Mouse (Mus musculus) T-helper 1 cell (primary cell): ENCODE data around the gene Ndn.

Source experiments
- in situ Hi-C: fragments of 300-600 bp; cut with MboI, MseI; formaldehyde crosslinking; loops from one replicate; pipeline ENCODE4 v1.15.1; 2025; ENCODE audit warnings: high pct_unique_total_duplicates

Gene Ndn

DNA sequence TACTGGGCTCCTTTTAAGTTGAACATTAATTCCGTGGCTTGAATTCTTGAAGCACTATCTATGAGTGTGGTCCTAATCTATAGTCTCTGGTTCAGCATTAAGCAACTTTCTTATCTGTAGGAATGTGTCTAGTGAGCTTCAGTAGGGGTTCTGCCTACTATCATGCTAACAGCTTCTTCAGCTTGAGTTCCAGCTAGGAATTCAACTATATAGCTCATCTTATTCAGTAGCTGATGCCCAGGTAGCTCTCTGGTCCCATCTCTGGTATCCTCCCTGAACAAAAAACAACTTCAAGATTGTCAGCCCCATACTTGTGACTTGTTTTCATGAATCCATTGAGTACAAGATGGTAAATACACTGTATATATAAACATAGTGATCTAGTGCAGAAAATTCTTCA, at the start of gene Ndn:
Ndn (plus strand) TSS at position 301 of the 400 bp plus-strand sequence.
- in situ Hi-C loops, result no loop called here

DNA sequence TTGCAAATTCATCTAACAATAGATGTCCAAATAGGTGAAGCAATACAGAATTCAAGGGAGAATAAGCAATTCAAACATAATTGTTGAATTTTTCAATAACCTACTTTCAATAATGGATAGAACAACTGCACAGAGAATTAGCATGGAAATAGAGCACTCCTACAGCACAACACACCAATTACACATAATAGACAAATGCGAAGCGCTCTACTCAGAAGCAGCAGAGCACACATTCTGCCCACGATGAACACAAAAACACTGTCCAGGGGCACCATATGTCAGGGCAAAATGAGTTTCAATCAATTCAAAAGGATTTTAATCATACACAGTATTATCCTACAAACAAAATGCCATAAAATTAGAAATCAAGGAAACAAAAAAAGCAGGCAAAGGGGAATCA, 43.9 kb upstream of the Ndn start:
- in situ Hi-C loops, result no loop called here

DNA sequence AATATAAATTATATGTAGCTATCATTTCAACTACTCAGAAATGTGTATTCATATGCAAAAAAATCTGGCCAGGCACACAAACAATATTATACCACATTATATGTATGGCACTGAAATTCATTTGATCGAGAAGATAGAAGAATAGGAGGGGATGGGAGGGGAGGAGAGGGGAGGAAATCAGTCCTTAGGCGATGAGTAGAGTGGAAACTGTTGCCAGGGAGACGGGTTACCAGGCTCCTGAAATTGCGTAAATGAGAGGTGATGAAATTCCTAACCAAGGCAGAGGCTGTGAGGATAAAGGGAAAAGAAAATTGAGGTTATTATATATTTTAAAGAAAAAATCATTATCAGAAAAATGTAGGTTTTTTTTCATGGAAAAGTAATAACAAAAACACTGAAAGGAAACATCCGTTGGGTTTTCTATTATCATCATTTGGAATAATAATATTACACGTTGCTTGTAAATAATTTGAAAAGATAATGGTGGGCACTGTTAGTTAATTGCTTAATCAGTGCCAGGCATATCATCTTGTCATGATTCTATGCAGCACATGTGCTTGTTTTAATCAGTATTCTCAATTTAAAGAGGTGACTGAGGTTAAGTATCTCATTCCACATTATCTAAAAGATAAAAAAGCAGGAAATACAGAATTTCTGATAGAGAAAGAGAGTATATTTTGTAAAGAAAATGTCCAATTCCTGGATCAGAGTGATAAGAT, 39.3 kb upstream of the Ndn start:
- in situ Hi-C loops, result no loop called here

DNA sequence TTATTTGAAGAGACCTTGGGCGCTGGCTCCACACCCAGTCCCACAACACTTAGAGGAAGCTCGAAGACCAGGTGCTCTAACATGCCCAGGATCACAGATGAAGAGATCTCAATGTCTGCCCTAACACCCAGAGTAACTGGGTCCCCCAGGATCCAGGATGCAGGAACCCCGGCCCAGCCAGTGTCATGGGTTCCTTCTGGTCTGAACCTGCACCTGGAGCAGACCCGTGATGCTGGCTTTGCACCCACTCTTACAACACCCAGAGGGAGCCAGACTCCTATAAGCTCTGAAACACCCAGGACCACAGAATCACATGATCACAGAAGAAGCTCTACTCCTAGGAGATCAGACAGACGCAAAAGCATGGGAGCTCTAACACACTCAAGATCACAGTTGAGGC, 29.6 kb upstream of the Ndn start:
- in situ Hi-C loops, result no loop called here

DNA sequence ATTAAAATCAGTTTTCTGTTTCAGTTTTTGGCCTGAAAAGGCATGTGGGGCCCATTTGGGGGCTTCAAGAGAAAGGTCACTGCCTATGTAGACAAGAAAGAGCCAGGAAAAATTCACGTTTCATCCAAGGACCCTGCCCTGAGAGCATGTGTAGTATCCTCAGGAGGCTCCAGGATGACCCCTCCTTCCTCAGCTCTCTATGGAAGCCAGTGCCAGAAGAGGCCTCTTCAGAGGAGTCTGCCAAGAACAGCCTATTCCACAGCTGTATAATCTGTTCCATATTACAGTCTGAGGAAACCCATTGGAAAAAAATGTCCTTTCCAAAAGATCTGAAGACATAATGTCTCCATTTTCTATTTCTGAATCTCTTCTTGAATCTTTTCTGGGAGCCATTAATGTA, 958 bp upstream of the Ndn start:
- in situ Hi-C loops, result no loop called here

DNA sequence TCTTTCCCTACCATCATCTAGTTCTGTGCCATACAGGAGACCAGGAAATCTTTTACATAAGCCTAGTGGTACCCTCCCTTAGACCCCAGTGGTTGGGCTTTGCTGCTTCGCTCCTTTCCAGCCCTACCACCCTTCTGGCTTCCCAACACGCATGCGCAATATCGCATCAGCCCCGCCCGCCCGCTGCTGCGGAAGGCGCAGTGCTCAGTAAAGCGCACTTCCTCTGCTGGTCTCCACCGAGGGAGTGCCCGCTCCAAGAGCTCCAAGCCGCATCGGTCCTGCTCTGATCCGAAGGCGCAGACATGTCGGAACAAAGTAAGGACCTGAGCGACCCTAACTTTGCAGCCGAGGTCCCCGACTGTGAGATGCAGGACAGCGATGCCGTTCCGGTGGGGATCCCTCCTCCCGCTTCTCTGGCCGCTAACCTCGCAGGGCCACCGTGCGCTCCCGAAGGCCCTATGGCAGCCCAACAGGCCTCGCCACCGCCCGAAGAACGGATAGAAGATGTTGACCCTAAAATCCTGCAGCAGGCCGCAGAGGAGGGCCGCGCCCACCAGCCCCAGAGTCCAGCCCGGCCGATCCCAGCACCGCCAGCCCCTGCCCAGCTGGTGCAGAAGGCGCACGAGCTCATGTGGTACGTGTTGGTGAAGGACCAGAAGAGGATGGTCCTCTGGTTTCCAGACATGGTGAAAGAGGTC, 1.9 kb downstream of the Ndn start:
- in situ Hi-C loops, result no loop called here

DNA sequence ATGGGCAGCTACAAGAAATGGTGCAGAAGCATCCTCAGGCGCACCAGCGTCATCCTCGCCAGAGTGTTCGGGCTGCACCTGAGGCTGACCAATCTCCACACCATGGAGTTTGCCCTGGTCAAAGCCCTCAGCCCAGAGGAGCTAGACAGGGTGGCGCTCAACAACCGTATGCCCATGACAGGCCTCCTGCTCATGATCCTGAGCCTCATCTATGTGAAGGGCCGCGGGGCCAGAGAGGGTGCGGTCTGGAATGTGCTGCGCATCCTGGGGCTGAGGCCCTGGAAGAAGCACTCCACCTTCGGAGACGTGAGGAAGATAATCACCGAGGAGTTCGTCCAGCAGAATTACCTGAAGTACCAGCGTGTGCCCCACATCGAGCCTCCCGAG, 2.4 kb downstream of the Ndn start:
- in situ Hi-C loops, result no loop called here

DNA sequence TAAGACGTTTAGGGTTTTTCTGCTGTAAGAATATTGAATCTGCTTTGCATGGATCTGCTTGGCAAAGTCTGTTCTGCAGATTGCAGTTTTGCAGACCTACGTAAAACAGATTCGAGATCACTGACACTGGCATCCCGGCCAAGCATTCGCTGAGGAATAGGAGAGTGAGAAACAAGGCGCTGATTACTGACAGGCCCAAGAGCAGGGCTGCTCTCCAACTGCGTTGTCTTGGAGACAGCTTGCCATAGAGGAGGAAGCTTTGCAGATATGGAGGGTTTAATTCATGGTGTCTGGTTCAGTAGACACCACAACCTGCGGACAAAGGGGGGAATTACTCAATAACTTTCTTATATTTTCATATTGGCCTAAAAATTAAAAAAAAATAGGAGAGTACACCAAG, 4.9 kb downstream of the Ndn start:
- in situ Hi-C loops, result no loop called here

DNA sequence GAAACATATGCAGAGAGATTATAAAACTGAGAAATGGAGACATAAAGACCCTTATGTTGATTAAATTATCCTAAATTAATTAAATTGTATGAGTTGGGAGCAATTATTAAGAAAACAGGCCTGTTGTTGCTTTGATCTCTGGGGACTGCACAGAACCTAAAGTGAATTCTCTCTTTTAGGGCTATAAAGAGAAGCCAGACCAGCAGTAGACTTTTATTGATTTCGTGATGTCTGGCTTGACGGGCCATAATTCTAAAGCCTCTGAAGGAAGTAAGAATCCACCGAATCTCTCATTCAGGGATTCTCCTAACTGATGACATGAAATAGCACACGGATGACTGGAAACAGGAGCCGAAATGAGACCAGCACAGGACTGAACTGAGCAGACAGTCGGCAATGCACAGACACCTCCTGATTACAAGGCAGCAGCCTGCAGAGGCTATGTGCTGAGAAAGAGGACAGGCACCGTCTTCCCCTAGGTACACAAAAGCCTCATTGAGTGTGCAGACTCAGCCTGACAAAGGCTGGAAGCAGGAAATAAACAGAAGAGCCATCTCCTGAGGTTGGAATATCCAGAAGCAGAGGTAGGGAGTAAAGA, 18.8 kb downstream of the Ndn start:
- in situ Hi-C loops, result no loop called here

DNA sequence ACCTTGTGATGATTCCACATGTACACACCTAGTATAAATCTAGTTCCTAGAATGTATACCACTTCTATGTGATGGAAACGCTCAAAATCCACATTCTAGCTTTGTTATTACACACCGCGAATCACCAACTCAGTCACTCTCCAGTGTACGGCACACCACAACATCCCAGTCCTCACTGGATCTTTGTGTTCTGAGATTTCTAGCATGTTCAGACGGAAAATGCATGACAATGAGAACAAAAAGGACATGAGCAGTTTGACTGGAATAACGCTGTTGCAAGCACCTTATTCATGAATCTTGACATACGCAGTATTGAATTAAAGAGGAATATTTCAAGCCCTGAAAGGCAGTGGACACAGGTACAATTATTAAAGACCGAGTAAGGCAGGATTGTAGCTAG, 20.4 kb downstream of the Ndn start:
- in situ Hi-C loops, result no loop called here

DNA sequence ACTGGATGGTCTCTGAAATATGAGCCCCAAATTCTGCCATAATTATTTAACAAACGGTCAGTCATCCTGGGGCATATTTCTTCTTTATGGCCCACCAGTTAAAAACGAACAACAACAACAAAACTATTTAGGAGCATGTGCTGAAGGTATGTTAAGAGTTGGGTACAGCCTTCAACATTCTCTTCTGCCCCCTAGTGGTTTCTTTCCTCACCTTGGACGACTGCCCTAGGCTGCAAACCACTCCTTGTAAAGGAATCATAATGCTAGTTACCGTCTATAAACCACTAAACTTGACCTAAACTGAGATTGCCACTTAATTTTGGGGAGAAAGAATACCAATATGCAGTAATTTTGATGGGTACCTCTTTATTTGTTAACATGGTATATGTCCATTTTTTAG, 29.3 kb downstream of the Ndn start:
- in situ Hi-C loops, result loop anchor here (5.0 to 25.0 kb wide), 3 partner anchors 103 to 1988 kb away; no protein-coding TSS in a partner anchor

DNA sequence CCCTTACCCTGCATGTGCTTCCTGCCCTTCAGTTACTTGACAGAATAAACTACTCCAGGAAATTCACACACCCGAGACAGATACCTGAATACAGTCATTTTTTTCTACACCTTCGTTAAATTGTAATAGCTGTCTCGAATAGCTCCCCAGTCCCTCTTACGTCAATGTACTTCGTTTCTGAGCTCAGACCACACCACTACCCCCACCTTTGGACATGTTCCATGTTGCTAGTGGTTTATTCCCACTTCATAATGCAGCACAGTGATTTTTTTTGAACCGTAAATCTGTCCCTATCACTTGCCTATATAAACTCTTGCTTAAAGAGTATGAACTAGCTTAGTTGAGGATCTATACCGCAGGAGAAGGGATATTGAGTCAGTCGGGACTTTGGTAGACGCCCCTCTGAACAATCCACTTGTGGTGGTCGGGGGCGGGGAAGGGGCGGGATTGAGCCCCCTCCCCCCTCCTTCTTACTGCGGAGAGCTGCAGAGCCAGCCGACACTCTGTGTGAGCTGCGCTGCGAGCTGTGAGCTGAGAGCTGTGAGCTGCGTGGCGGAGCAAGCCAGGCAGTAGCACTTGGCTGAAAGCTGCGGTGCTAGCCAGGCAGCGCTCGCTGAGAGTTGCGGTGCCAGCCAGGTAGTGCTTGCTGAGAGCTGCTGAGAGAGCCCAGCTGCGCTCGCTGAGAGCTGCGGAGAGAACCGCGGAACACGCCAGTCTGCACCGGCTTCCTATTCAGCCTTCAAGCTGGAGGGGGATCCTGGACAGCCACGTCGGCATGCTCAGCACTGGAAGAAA, 30.3 kb downstream of the Ndn start, which contains the start of gene Magel2:
Magel2 (plus strand) TSS at position 501 of the 795 bp plus-strand sequence.
- in situ Hi-C loops, result loop anchor here (5.0 to 25.0 kb wide), 3 partner anchors 104 to 1989 kb away; no protein-coding TSS in a partner anchor

DNA sequence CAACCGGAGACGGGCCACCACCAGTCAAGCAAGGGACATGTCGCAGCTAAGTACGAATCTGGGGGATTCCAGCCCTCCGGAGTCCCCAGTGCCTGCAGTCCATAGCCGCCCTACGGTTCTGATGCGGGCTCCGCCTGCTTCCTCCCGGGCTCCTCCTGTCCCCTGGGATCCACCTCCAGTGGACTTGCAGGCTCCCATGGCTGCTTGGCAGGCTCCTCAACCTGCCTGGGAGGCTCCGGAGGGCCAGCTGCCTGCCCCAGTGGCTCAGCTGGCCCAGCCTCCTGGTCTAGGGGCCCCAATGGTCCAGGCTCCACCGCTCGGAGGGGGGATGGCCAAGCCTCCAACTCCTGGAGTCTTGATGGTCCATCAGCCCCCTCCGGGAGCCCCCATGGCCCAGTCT, 30.9 kb downstream of the Ndn start:
- in situ Hi-C loops, result loop anchor here (5.0 to 25.0 kb wide), 3 partner anchors 105 to 1990 kb away; no protein-coding TSS in a partner anchor

DNA sequence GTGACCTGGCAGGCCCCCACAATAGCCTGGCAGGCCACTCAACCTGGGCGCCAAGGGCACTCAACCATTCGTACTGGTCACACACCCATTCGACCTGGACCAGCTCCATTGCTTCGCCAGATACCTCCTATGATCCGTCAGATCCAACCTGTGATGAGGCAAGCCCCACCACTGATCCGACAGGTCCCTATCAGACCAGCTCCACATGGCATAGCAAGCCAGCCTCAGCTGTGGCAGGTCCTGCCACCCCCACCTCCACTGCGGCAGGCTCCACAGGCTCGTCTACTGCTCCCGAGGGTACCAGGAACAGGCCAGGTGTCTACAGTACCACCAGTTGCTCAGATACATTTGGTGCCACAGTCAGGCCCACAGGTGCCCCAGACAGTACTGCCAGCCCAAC, 32.2 kb downstream of the Ndn start:
- in situ Hi-C loops, result loop anchor here (5.0 to 25.0 kb wide), 3 partner anchors 106 to 1991 kb away; no protein-coding TSS in a partner anchor

DNA sequence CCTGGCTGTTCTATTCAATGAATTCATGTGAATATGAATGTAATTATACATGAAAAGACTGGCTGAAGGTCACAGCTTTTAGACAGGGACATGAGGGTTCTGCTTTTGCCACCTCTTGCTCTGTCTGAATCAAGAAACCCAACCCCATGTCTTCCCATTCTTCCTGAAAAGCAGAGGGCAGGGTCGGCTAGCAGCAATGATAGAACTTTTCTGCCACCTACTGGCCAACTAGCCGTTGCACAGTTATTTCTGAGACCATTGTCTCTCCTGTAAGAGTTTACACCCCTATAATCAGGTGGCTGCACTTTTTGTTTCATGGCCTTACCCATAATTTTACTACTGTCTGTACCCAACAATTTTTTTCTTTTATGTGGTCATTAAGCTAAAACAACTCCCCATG, 36.0 kb downstream of the Ndn start:
- in situ Hi-C loops, result loop anchor here (25.0 kb wide), 2 partner anchors 1895 to 1995 kb away; no protein-coding TSS in a partner anchor

DNA sequence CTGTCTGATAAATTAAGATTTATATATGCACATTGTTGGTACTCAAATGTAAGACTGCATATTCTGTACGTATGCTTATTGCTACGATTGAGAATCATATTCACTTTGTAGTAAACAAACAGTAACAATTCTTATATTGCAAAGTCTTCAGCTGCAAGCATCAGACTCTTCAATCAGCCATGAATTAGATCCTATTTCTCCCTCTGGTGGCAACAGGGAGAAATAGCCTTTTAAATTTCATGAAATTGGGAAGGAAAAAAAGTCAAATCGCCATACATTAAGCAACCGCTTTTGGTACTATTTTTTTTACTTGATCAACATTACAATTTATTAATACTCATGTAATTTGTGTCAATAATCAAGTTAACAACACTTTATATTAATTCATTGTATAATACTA, 41.9 kb downstream of the Ndn start:
- in situ Hi-C loops, result loop anchor here (25.0 kb wide), 2 partner anchors 1901 to 2001 kb away; no protein-coding TSS in a partner anchor

DNA sequence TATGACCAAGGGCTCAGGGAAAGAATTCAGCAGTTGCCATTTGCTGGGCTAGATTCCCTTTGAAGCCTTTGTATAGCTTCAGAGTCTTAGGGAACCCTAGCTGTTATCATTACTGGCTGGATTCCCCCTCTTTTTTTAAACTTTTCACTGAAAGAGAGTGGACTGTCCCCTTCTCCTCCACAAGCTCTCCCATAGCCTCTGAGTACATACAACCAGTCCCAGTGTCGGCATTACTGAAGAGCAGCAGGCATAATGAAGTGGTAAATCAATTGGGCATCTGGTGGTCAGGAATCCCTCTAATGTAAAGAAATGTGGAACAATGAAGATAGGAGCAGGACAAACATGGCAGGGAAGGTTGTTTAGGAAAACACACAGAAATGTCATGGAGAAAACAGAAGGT, 45.8 kb downstream of the Ndn start:
- in situ Hi-C loops, result loop anchor here (10.0 to 25.0 kb wide), 4 partner anchors 1467 to 2005 kb away; no protein-coding TSS in a partner anchor
